Mouse (Mus musculus): ENCODE data around the gene Tmem255b. TPM values are rescaled to one million over a fixed set of nuclear protein-coding genes. Genes with fewer than 3 reads are reported as not detected.

Tmem255b gene
- polyA plus RNA-seq, 1 experiment from 2014 or later, result not detected

DNA sequence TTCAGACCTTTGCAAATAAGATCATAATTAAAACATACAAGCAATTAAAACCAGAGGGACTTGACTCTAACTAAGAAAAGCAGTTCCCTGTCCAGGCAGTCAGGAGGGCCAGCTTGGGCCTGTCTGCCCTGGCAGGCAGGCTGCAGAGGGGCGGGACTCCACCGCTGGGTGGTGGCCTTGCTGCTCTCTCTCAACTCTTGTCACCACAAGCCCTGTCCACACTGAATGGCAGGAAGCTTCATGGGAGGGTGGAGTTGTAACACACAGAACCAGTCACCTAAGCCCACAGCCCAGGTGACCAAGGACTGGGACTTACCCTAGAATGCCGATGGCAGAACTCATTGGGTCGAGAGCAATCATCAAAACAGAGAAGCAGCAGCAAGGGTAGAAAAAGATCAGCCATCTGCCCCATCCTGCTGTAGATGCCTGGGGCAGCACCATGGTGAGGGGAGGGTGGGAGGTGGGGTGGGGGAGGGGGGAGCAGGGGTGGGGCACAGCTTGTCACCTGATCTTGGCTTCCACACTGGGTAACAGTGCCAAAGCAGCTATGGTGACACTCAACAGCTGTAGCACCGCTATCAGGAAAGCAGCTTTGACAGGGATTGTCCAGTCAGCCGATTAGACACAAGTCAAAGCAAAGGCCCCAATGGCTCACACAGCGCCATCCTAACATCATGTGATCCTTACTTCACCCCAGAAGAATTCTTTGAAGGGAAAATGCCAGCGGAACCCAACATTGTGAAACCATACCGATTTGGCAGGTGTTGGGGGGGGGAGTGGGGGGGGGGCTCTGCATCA lies 57.4 kb downstream of the Tmem255b start:
- 47% methylated on average over 9 of the region's 9 CpGs for WGBS (ENCODE audit: insufficient replicate concordance)
- no peaks in the 10 kb centered on the region for H3K36me3 ChIP-seq
- DNase-seq (no peak), ATAC-seq (ENCODE audit: low read depth) (no peak)
- H3K4me3 ChIP-seq (replicated peaks), result no peak overlapping the region
- peaks cover 11% of the 10 kb centered on the region for H3K4me1 ChIP-seq (replicated peaks)
- H3K4me2 ChIP-seq, result no peak overlapping the region
- no peak overlapping the region for H3K9ac ChIP-seq
- peaks cover 55% of the 10 kb centered on the region for H3K27me3 ChIP-seq
- no peaks in the 10 kb centered on the region for H3K9me3 ChIP-seq (replicated peaks)
- H3K27ac ChIP-seq, result no peak overlapping the region

DNA sequence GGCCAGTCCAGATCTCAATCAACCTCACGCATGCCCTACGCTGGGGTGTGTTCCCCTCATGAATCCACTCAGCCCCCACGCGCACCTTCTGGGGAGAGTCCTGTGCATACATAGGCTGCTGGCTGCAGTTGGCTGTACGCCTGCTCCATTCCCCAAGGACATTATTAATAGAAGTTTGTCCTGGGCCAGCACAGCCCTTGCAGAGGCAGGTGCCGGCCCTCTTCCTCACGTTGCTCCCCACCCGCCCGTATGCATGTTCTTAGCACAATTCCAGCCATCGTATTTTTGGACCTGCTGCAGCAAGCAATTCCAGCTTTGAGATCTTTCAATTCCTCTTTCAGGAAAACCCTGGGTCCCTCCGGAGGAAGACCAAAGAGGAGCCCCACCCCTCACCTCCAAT lies 58.0 kb downstream of the Tmem255b start:
- H3K4me1 ChIP-seq (replicated peaks), result peaks cover 11% of the 10 kb centered on the region
- no peak overlapping the region for H3K4me2 ChIP-seq
- 48% methylated on average over 11 of the region's 11 CpGs for WGBS (ENCODE audit: insufficient replicate concordance)
- H3K4me3 ChIP-seq (replicated peaks), result no peak overlapping the region
- H3K9me3 ChIP-seq (replicated peaks), result no peaks in the 10 kb centered on the region
- H3K36me3 ChIP-seq, result no peaks in the 10 kb centered on the region
- H3K27me3 ChIP-seq, result peaks cover 55% of the 10 kb centered on the region
- no peak for DNase-seq
- no peak for ATAC-seq (ENCODE audit: low read depth)
- no peak overlapping the region for H3K9ac ChIP-seq
- H3K27ac ChIP-seq, result no peak overlapping the region

DNA sequence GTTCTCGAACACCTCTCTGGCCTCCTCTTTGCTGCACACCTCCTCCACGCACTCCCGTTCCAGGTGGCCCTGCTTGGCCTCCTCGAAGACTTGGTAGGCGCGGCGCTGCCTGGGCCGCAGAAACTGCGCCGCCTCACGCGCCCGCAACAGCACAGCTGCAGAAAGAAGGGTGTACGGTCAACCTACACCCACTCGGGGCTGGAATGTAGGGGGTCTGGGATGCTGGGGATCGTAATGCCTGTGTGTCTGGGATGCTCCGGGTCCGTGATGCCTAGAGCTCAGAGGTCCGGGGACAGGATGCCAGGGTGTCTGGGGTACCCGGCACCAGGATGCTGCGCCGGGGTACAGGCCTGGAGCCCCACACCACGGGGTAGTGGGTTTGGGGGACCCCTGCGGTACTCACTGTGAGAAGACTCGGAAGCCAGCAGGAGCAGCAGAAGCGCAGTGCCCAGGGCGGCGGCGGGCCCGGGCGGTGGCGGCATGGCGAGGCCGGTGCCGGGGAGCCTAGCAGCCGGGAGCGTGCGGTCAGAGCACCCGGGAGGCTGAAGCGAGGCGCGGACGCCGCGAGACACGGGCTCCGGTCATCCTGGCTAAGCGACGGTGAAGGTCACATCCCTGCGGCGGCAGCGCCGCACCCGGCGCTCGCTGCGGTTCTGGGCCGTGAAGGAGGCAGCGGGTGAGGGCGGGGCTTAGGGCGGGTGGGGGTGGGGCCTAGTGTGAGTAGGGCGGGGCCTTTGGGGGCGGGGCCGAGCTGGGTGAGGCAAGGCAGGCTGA lies 59.1 kb downstream of the Tmem255b start, which contains the start of gene Gas6:
Gene Gas6, minus strand, starts transcription at position 633 of the 774 bp plus-strand sequence.
- H3K4me1 ChIP-seq (replicated peaks), result peaks cover 11% of the 10 kb centered on the region
- no peaks in the 10 kb centered on the region for H3K36me3 ChIP-seq
- H3K9me3 ChIP-seq (replicated peaks), result no peaks in the 10 kb centered on the region
- DNase-seq, result no peak
- 0 out of 2 replicates have a peak within 1 kb of the TSS, but pooled peaks have one; percentile 15 for H3K9ac ChIP-seq
- peak within 1 kb of the TSS; percentile 52 for H3K4me3 ChIP-seq (replicated peaks)
- WGBS (ENCODE audit: insufficient replicate concordance), result 2% methylated on average over 62 of the region's 64 CpGs
- no peak within 1 kb of the TSS for H3K27ac ChIP-seq
- peaks cover 55% of the 10 kb centered on the region for H3K27me3 ChIP-seq
- peak within 1 kb of the TSS; percentile 65 for H3K4me2 ChIP-seq
- peak; percentile 58; the same call in 1 of the 2 replicates for ATAC-seq (ENCODE audit: low read depth)

DNA sequence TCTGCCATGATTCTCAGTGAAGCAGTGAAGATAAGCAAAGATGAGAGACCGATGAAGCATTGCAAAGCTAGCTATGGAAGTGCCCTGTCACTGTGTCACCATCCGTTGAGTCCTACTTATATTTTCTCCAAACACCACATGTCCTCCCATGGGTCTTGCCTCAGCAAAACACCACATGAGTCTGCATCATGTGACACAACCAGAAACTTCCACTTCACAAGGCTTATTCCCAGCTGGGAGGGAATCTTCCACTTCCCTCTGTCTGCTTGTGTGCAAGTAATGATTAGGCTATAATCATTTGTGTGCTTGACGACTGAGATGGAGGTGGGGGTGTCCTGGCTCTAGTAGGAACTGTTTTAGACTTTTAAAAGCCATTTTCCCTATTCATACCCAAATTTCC lies 66.2 kb downstream of the Tmem255b start:
- no peaks in the 10 kb centered on the region for H3K9me3 ChIP-seq (replicated peaks)
- WGBS (ENCODE audit: insufficient replicate concordance), result 53% methylated on average over 3 of the region's 3 CpGs
- H3K9ac ChIP-seq, result no peak overlapping the region
- no peak overlapping the region for H3K4me3 ChIP-seq (replicated peaks)
- no peaks in the 10 kb centered on the region for H3K27me3 ChIP-seq
- H3K36me3 ChIP-seq, result no peaks in the 10 kb centered on the region
- H3K4me2 ChIP-seq, result no peak overlapping the region
- DNase-seq, result no peak
- H3K4me1 ChIP-seq (replicated peaks), result no peaks in the 10 kb centered on the region
- no peak for ATAC-seq (ENCODE audit: low read depth)
- H3K27ac ChIP-seq, result no peak overlapping the region

DNA sequence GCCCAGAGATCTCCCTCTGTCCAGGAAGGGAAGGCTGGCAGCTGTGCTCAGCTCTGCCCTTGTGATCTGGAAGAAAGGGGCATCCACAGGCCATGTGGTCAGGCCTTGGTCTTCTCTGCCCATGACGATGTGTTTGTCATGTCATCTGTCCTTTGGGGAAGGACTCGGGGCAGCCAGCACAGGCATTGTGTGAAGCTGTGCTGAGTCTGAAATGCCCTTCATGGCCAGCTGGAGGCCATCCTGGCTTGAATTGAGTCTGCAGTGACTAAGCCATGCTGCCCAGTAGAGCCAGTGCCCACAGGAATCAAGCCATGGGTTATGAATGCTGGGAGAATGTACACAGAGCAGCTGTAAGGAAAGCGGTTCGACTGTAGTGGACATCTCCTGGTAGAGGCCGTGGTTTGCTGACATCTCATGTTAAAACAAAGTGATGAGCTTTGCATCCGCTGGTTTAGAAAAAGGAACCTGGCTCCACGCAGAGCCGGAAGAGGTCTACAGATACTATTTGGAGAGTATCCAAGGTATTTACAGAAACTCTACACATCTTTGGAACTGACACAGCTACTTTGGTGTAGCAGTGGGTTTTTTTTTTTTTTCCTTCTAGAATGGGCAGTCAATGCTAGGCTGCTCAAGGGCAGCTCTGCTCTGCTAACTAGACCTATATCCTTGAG lies 69.1 kb downstream of the Tmem255b start:
- DNase-seq, result no peak

DNA sequence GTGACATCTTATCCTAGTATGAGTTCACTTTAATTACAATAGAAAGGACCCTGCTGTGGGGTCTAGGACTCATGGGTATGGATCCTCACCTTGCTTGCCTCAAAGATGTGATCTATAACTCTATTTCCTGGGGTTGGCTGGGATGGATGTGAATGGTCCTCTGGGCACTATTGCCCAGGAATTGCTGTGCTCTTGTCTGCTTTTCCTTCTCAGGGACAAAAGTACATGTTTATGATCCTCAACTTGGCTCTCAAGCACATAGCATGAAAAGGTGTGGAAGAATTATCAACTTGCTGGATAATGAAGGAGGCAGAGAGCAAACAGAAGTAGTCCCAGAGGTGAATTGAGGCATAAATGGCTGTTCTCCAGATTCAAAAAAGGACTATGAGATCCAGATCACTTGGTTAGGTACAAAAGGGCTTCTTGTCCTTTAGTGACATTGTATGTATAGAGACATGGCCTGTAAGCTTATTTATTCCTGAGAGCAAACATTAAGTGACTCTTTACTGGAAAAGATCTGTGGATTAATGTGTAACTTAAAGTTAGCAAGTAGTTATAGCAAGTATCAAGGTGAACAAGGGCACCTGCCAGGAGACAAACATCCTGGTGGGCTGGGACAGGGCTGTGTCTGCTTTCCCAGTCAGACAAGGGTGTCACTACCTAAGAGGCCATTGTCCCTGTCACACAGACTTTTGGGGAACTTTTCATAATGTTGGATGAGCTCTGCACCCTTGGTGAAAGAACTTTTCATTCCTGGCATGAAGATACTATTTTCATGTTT lies 70.1 kb downstream of the Tmem255b start:
- no peaks in the 10 kb centered on the region for H3K9me3 ChIP-seq (replicated peaks)
- DNase-seq (no peak), ATAC-seq (ENCODE audit: low read depth) (no peak)
- H3K27me3 ChIP-seq, result no peaks in the 10 kb centered on the region
- H3K4me3 ChIP-seq (replicated peaks), result no peak overlapping the region
- H3K9ac ChIP-seq, result no peak overlapping the region
- H3K4me2 ChIP-seq, result no peak overlapping the region
- H3K4me1 ChIP-seq (replicated peaks), result no peaks in the 10 kb centered on the region
- H3K27ac ChIP-seq, result no peak overlapping the region
- H3K36me3 ChIP-seq, result no peaks in the 10 kb centered on the region

More for the DNA sequence above, 69.1 kb downstream of the Tmem255b start:
- no peaks in the 10 kb centered on the region for H3K9me3 ChIP-seq (replicated peaks)
- H3K36me3 ChIP-seq, result no peaks in the 10 kb centered on the region
- no peak overlapping the region for H3K9ac ChIP-seq
- H3K27me3 ChIP-seq, result no peaks in the 10 kb centered on the region
- WGBS (ENCODE audit: insufficient replicate concordance), result 54% methylated on average over 8 of the region's 8 CpGs
- H3K4me3 ChIP-seq (replicated peaks), result no peak overlapping the region
- H3K4me1 ChIP-seq (replicated peaks), result no peaks in the 10 kb centered on the region
- no peak overlapping the region for H3K4me2 ChIP-seq
- no peak for ATAC-seq (ENCODE audit: low read depth)
- H3K27ac ChIP-seq, result no peak overlapping the region; the same call in 1 of the 2 replicates

DNA sequence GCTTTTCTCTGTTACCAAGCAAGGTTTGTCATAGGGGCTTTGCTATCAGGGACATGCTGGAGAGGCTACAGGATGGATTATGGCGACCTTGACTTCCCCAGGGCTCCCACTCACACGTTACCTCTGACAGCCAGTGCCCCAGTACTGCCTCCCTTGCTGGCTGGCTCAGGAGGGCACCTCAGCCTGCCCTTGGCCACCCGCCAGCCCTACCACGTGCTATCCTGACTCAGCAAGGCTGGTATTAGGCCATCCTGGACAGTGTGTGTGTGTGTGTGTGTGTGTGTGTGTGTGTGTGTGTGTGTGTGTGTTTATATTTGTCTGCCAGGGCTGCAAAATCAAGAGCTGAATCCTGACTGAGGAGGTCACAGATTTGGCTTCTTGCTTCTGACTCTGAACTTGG lies 71.9 kb downstream of the Tmem255b start:
- Histone ChIP-seq H3K4me3 (replicated peaks) (no peak overlapping the region), H3K27me3 (no peaks in the 10 kb centered on the region), H3K9me3 (replicated peaks) (no peaks in the 10 kb centered on the region), H3K9ac (no peak overlapping the region), H3K4me2 (no peak overlapping the region), H3K4me1 (replicated peaks) (no peaks in the 10 kb centered on the region), H3K27ac (no peak overlapping the region), H3K36me3 (no peaks in the 10 kb centered on the region)
- DNase-seq (no peak), ATAC-seq (ENCODE audit: low read depth) (no peak)
- WGBS (ENCODE audit: insufficient replicate concordance), result 27% methylated on average over 4 of the region's 4 CpGs

DNA sequence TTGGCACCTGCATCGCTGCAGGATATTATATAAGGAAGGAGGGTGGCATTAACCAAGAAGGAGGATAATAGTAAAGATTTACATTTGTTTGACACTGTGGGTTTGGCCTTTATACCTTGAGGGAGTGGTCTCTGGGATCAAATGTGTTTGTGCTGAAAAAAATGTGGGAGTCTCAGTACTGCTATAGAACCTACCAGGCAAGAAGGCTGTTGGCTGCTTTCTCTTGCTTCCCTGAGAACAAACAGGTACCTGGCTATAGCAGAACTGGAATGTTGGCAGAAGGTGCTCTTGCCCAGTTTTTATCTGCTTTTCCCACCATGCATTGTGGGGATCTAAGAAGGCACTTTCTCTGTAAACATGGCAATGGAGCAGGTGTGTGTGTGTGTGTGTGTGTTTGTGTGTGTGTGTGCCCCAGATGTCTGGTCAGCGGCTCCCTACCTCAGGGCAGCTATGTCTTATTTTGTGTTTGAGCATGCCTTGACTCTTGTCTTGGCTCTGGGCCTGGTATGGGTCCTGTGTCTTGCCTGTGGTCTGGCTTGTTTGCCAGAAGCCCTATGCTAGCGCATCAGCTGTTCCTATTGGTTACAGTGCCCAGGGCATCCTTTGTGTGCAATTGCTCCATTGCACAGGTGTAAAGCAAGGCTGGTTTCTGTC lies 72.4 kb downstream of the Tmem255b start:
- Histone ChIP-seq H3K4me3 (replicated peaks) (no peak overlapping the region), H3K36me3 (no peaks in the 10 kb centered on the region), H3K27ac (no peak overlapping the region), H3K27me3 (no peaks in the 10 kb centered on the region), H3K4me2 (no peak overlapping the region), H3K9me3 (replicated peaks) (no peaks in the 10 kb centered on the region), H3K9ac (no peak overlapping the region), H3K4me1 (replicated peaks) (no peaks in the 10 kb centered on the region)
- 64% methylated on average over 3 of the region's 3 CpGs for WGBS (ENCODE audit: insufficient replicate concordance)
- ATAC-seq (ENCODE audit: low read depth) (no peak), DNase-seq (no peak)

DNA sequence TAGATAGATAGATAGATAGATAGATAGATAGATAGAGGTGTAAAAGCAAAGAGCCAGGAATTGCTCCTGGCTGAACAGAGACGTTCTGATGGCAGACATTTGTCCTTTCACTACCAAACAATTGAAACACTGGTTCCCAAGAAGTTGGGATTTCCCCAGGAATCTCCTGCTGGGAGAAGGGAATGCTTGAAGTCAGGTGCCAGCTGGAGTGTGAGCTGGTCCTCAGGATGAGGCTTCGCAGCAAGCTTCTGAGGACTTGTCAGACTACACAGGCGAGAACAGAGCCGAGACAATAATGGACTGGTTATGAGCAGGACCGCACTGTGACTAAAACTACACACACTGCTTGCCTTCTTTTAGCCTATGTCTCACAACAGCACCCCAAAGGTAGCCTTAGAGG lies 77.0 kb downstream of the Tmem255b start:
- Histone ChIP-seq H3K9ac (no peak overlapping the region), H3K27me3 (no peaks in the 10 kb centered on the region), H3K4me1 (replicated peaks) (no peaks in the 10 kb centered on the region), H3K4me2 (no peak overlapping the region), H3K27ac (no peak overlapping the region), H3K36me3 (no peaks in the 10 kb centered on the region), H3K4me3 (replicated peaks) (no peak overlapping the region), H3K9me3 (replicated peaks) (no peaks in the 10 kb centered on the region)
- ATAC-seq (ENCODE audit: low read depth), result no peak
- DNase-seq, result no peak
- 52% methylated on average over 5 of the region's 5 CpGs for WGBS (ENCODE audit: insufficient replicate concordance)

DNA sequence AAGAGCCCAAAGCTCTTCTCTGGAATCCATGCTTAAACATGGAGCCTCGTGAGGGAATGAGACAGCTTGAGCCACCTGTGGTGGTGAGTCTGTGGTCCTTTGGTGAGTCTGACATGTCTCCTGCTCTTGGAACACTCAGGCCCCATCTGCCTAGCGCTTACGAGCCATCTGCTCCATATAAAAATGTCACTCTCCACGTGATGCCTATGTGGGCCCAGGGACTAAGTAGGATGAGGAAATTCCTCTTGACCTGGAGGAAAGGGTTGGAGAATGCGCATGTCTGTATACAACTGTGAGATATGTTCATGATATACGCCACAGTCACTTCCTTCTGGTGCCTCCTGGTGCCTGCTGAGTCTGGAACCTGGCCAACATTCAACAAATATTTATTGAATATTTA lies 77.7 kb downstream of the Tmem255b start:
- DNase-seq (no peak), ATAC-seq (ENCODE audit: low read depth) (no peak)
- Histone ChIP-seq H3K36me3 (no peaks in the 10 kb centered on the region), H3K9ac (no peak overlapping the region), H3K4me2 (no peak overlapping the region), H3K27ac (no peak overlapping the region), H3K9me3 (replicated peaks) (no peaks in the 10 kb centered on the region), H3K27me3 (no peaks in the 10 kb centered on the region), H3K4me1 (replicated peaks) (no peaks in the 10 kb centered on the region), H3K4me3 (replicated peaks) (no peak overlapping the region)
- WGBS (ENCODE audit: insufficient replicate concordance), result 49% methylated on average over 6 of the region's 6 CpGs

Data from liver, embryonic 13.5 days (tissue).